Mouse (Mus musculus): ENCODE measurements around the gene Tiam2. TPM values are rescaled to one million over a fixed set of nuclear protein-coding genes. Genes with fewer than 3 reads are reported as not detected.

Gene Tiam2
- total RNA-seq, 1 experiment = 3.1 TPM

DNA sequence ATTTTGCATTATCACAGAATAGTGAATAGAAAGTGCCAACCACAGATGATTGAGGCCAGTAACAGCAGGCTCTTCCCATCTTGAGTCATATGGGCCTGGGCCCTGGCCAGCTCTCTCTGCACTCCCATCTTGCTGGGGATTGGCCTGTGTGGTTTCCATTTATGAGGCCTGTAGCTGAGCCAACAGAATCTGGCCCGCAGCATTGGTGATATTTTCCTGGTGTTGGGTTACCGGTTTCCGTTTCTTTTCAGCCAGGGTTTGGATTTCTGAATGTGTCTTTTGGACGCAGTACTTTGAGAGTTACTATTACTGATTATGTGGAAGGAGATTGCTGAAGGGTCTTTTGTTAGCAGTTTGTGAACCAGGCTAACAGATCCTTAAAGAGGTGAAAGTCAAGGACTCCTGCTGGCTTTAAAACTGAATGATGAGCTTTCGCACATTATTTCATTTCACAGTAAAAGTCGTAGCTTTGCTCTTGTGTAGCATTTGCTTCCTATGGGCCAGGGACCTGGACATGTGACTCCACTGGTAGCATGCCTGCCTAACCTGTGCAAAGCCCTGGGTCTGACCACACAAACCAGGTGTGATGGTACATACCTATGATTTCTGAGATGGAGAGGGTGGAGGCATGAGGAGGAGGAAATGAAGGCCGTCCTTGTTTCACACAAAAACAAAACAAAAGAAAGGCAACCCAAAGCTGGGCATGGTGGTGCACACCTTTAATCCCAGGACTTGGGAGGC lies 5.5 kb downstream of the Tiam2 start:
- TF ChIP-seq ZNF384 (IDR thresholded peaks at IDR 0.05; ENCODE audit: low read depth, low read length) = no peak
- TF ChIP-seq HCFC1 (IDR thresholded peaks at IDR 0.05; ENCODE audit: borderline replicate concordance, insufficient read depth, low read length) = no peak
- TF ChIP-seq MAFK (IDR thresholded peaks at IDR 0.05; ENCODE audit: insufficient read depth, low read depth, low read length) = no peak
- TF ChIP-seq ZC3H11A (IDR thresholded peaks at IDR 0.05; ENCODE audit: borderline replicate concordance, low read depth, low read length) = no peak
- TF ChIP-seq CHD2 (IDR thresholded peaks at IDR 0.05; ENCODE audit: low read depth, low read length) = no peak
- Histone ChIP-seq H3K4me1 (ENCODE audit: control insufficient read depth in 2 of 2, insufficient read depth in 2 of 2, low read length in 2 of 2, poor library complexity in 1 of 2) (peaks cover 0 to 2% of the 10 kb centered on the region in 2 experiments; a peak in 1 of 4 replicates), H3K36me3 (ENCODE audit: control insufficient read depth, insufficient read depth, low read length, poor library complexity, severe bottlenecking) (no peaks in the 10 kb centered on the region), H3K27ac (ENCODE audit: insufficient read depth, low read depth, low read length, poor library complexity, severe bottlenecking) (no peak overlapping the region), H3K9me3 (ENCODE audit: control insufficient read depth, insufficient read depth, low read depth, low read length) (no peaks in the 10 kb centered on the region), H3K9ac (ENCODE audit: insufficient read depth, low read depth, low read length, poor library complexity, severe bottlenecking) (no peak overlapping the region), H3K4me3 (ENCODE audit: insufficient read depth in 1 of 2, low read depth in 1 of 2, low read length in 2 of 2, poor library complexity in 1 of 2, severe bottlenecking in 1 of 2) (no peak overlapping the region)
- in situ Hi-C loops (cut with MboI; ENCODE audit: low sequenced_read_pairs in 2 of 2, unreplicated experiment in 2 of 2) = no loop called here
- DNase-seq (ENCODE audit: low read depth, low spot score) = no peak

- no peak overlapping the region for H3K4me3 ChIP-seq (ENCODE audit: insufficient read depth in 1 of 2, low read depth in 1 of 2, low read length in 2 of 2, poor library complexity in 1 of 2, severe bottlenecking in 1 of 2)
- H3K36me3 ChIP-seq (ENCODE audit: control insufficient read depth, insufficient read depth, low read length, poor library complexity, severe bottlenecking) = no peaks in the 10 kb centered on the region
- DNase-seq (ENCODE audit: low read depth, low spot score) = no peak
- H3K9ac ChIP-seq (ENCODE audit: insufficient read depth, low read depth, low read length, poor library complexity, severe bottlenecking) = no peak overlapping the region
- H3K9me3 ChIP-seq (ENCODE audit: control insufficient read depth, insufficient read depth, low read depth, low read length) = no peaks in the 10 kb centered on the region
- TF ChIP-seq ZNF384 (IDR thresholded peaks at IDR 0.05; ENCODE audit: low read depth, low read length) = no peak
- no peak for TF ChIP-seq CHD2 (IDR thresholded peaks at IDR 0.05; ENCODE audit: low read depth, low read length)
- in situ Hi-C loops (cut with MboI; ENCODE audit: low sequenced_read_pairs in 2 of 2, unreplicated experiment in 2 of 2) = no loop called here
- no peaks in the 10 kb centered on the region for H3K4me1 ChIP-seq (ENCODE audit: control insufficient read depth in 2 of 2, insufficient read depth in 2 of 2, low read length in 2 of 2, poor library complexity in 1 of 2)
- H3K27ac ChIP-seq (ENCODE audit: insufficient read depth, low read depth, low read length, poor library complexity, severe bottlenecking) = no peak overlapping the region
Observed at GRCm38 (mm10) chr17:3336161-3336739, 9.9 kb downstream of the Tiam2 start.

DNA sequence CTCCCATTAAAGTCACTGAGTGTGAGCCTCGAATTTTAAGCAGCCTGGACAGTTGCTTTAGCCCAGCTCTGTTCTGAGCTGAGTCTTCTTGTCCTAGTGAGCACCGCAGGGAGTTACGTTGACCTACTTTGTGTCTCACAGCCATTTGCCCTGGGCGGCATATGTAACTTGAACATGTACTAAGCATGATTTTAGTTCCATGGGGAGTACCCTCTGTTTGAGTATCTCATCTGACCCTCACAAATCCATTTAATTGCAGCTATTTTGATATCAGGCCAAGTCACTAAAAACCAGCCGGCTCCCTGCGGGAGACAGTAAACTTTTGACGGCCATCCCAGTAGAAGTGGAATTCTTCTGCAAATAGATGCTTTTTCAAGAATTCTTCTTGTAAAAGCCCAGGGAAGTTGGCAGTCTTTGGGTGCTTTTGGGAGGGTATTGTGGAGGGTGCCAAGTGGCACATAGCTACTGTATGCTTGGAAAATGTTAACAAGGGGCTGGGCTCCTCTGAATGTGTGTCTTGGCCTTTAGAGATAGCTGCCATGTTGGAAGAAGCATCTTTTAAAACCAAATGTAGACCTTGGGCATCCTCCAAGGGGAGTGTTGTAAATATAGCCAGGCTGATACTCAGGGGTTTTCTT lies 10.6 kb downstream of the Tiam2 start:
- no peak overlapping the region for H3K9ac ChIP-seq (ENCODE audit: insufficient read depth, low read depth, low read length, poor library complexity, severe bottlenecking)
- in situ Hi-C loops (cut with MboI; ENCODE audit: low sequenced_read_pairs in 2 of 2, unreplicated experiment in 2 of 2) = no loop called here
- H3K36me3 ChIP-seq (ENCODE audit: control insufficient read depth, insufficient read depth, low read length, poor library complexity, severe bottlenecking) = no peaks in the 10 kb centered on the region
- H3K4me3 ChIP-seq (ENCODE audit: insufficient read depth in 1 of 2, low read depth in 1 of 2, low read length in 2 of 2, poor library complexity in 1 of 2, severe bottlenecking in 1 of 2) = no peak overlapping the region
- TF ChIP-seq MAFK (IDR thresholded peaks at IDR 0.05; ENCODE audit: insufficient read depth, low read depth, low read length) (no peak), ZNF384 (IDR thresholded peaks at IDR 0.05; ENCODE audit: low read depth, low read length) (no peak), HCFC1 (IDR thresholded peaks at IDR 0.05; ENCODE audit: borderline replicate concordance, insufficient read depth, low read length) (no peak), ZC3H11A (IDR thresholded peaks at IDR 0.05; ENCODE audit: borderline replicate concordance, low read depth, low read length) (no peak), CHD2 (IDR thresholded peaks at IDR 0.05; ENCODE audit: low read depth, low read length) (no peak)
- H3K9me3 ChIP-seq (ENCODE audit: control insufficient read depth, insufficient read depth, low read depth, low read length) = no peaks in the 10 kb centered on the region
- H3K27ac ChIP-seq (ENCODE audit: insufficient read depth, low read depth, low read length, poor library complexity, severe bottlenecking) = no peak overlapping the region
- DNase-seq (ENCODE audit: low read depth, low spot score) = no peak
- no peaks in the 10 kb centered on the region for H3K4me1 ChIP-seq (ENCODE audit: control insufficient read depth in 2 of 2, insufficient read depth in 2 of 2, low read length in 2 of 2, poor library complexity in 1 of 2)

DNA sequence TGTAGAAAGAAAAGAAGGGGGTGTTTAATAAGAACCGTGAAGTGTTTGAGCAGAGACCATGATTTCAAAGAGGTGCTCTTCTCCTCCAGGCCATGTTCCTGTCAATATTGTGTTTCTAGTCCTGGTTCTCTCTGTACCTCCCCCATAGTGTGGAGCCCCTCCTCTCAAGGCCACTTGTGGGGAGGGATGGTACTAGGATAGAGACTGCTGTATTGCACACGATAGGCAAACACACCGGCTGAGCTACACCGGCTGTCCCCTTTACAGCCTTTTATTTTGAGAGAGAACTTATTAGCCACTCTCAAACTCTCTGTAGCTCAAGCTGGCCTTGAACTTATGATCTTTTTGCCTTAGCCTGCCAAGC lies 11.1 kb downstream of the Tiam2 start:
- Histone ChIP-seq H3K36me3 (ENCODE audit: control insufficient read depth, insufficient read depth, low read length, poor library complexity, severe bottlenecking) (no peaks in the 10 kb centered on the region), H3K4me3 (ENCODE audit: insufficient read depth in 1 of 2, low read depth in 1 of 2, low read length in 2 of 2, poor library complexity in 1 of 2, severe bottlenecking in 1 of 2) (no peak overlapping the region), H3K4me1 (ENCODE audit: control insufficient read depth in 2 of 2, insufficient read depth in 2 of 2, low read length in 2 of 2, poor library complexity in 1 of 2) (no peaks in the 10 kb centered on the region), H3K9ac (ENCODE audit: insufficient read depth, low read depth, low read length, poor library complexity, severe bottlenecking) (no peak overlapping the region), H3K9me3 (ENCODE audit: control insufficient read depth, insufficient read depth, low read depth, low read length) (no peaks in the 10 kb centered on the region), H3K27ac (ENCODE audit: insufficient read depth, low read depth, low read length, poor library complexity, severe bottlenecking) (no peak overlapping the region)
- DNase-seq (ENCODE audit: low read depth, low spot score) = no peak
- TF ChIP-seq MAFK (IDR thresholded peaks at IDR 0.05; ENCODE audit: insufficient read depth, low read depth, low read length) (no peak), ZC3H11A (IDR thresholded peaks at IDR 0.05; ENCODE audit: borderline replicate concordance, low read depth, low read length) (no peak), ZNF384 (IDR thresholded peaks at IDR 0.05; ENCODE audit: low read depth, low read length) (no peak), HCFC1 (IDR thresholded peaks at IDR 0.05; ENCODE audit: borderline replicate concordance, insufficient read depth, low read length) (no peak), CHD2 (IDR thresholded peaks at IDR 0.05; ENCODE audit: low read depth, low read length) (no peak)
- in situ Hi-C loops (cut with MboI; ENCODE audit: low sequenced_read_pairs in 2 of 2, unreplicated experiment in 2 of 2) = no loop called here

All from ES-E14 (cell line).